Mouse (Mus musculus): Measurements from ENCODE around the gene Ghr.

Gene Ghr

DNA sequence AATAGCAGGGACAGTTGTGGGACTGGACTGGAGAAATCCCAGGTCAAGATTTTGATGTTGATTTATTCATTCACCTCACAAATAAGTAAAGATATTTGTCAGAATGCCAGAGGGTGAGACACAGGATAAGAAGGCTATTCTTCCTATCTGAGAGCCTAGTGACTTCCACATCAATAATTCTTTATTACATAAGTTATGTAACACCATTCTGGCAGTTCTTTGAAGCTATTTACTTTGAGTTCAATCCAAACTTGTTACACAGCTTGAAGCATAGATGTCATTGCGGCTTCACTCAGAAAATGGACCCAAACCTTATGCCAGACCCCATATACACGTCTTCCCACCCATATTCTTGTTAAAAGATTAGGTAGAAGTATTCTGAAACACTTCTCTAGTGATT is 133.7 kb downstream of the Ghr start:
- no peak for DNase-seq (ENCODE audit: low spot score)

DNA sequence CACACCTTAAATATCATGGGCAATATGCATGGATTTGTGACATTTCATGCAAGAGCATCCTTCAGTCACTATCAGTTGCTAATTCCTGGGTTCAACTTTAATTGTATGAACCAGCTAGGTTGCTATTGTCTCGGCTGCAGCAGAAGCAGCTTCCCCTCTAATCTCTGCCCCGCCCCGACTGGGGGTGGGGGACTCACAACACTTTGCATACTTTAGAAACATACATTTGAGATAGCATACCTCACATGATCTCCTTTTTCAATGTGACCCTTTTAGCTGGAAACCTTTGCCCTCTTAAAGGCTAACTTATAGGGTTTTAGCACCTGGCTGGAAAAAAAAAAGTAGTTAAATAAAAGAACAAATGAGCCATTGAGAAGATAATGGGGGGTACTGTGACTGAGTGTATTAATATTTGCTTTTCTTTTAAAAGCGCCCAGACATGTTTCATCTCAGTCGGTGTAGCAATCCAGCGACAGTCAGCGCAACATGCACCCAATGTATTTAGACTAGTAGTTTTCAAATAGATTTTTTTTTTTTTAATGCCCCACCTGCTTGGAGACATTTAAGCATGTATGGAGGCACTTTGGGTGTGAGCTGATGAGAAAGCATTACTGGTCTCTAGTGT is 137.9 kb downstream of the Ghr start:
- no peak for DNase-seq (ENCODE audit: low spot score)

DNA sequence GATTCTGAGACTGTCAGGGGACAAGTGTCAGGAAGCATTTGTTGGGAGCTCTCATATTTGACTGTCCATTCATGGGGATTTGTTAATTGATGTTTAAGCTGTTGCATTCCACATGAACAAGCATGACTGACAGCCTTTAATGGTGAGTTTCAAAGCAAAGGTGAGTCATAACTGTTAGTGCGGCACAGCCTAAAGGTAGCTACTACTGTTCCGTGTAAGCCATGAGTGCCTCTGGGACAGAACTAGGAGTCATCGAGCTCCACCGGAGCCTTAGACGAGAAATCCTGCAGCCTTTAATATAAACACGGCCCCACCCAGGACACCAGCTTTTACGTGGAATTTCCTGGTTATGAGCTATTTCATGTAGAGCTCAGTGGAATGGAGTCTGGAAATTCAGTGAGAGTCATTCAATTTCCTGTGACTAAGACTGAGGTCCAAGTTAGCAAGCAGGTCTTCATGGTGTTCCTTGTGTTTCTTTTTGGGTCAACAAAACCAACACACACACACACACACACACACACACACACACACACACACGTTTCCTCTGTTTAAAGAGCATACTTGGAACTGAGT is 138.8 kb downstream of the Ghr start:
- DNase-seq (ENCODE audit: low spot score) = no peak

DNA sequence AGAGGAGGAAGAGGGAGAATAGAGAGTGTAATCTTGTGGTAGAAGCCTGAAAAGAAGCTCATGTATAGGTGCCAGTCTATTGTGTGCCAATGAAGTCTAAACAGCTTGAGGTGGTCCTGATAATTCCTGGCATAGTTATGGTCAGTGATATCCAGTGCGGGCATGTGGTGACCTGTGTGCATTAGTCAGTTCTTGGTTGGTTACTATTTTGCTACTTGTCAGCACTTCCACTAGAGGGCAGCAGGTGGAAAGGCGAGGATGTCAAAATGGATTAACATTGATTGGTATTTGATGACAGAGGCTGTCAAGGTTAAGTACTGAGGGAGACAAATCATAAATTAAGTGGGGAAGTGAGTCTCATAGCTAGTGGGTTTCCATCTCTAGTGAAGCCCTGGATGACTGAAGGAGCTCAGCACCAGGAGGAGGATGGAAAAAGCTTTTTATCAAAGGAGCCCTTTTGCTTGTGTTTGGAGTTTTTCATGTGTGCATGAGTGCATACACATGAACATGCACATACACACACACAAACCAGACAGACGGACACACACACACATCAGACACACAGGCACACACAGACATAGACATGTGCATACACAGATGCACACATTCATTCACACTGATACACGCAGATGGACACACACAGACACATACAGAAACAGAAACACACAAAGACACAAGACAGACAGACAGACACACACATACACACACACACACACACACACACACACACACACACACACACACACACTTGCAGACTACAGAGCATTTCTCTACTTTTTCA is 141.6 kb downstream of the Ghr start:
- DNase-seq (ENCODE audit: low spot score) = peak; percentile 17

DNA sequence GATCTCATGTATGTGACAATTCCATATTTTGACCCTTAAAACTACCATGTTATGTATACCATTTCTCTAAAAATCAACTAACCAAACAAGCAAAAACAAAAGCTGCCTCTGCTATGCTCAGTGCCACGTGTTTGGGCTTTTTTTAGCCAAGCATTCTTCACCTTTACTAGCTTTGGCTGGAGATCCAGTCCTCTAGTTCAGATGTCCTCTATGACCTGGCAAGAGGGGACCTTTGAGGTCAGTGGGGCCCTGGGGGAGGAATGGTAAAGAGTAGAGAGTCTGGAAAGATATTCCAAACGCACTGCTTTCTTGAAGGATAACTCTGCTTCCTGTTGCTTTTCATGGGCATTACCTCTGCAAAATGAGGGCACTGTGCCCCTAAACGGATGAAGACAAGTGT is 145.9 kb downstream of the Ghr start:
- no peak for DNase-seq (ENCODE audit: low spot score)

DNA sequence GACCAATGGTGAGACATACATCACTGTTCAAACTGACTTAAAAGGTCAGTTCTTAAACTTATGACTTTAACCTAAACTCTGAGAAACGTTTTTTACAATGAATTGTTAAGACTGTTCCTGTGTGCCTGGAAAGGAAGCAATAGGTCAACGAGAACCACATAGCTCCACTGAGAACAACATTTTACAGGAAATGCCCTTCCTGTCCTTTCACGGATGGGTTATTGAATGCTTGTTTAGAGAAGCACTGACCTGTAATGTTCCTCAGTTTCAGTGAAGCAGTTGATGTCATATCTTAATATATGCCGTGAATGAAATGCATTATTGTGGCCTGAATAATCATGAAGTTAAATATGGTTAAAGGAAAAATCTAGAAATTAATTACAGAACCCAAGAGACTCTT is 147.7 kb downstream of the Ghr start:
- DNase-seq (ENCODE audit: low spot score) = no peak

DNA sequence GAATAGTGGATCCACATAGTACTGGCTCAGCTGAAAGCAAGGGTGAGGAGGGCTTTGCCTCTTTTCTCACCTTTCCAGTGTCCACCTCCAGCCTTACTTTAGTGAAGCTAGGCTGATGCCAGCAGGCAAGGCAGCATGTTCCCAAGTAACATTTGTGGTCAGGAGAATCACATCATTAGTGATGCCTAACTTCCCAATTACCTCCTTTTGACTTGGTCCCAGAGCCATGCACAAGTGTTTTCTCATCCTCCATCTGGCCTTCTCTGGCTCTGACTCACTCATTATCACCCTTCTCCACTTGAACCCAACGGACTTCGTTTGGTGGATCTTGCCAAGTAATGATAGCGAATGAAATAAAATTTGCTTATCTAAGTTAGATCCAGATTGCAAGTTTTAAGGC is 148.8 kb downstream of the Ghr start:
- no peak for DNase-seq (ENCODE audit: low spot score)

DNA sequence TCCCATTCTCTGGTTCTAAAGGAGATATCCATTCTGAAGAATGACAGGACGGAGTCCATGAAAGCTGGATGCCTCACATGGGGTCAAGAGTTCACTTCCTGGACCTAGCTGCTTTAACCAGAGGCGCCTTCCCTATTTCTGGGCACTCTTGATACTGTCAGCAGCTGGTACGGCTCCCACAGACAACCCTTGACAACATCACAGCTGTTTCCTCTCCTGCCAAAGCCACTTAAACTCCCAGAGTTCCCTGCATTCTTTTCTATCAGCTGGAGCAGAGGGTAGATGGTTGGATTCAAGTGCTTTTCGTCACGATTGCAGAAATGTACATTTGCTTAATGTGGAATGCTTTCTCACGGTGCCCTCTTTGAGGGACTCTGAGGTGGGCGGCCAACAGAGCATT is 150.0 kb downstream of the Ghr start:
- DNase-seq (ENCODE audit: low spot score) = no peak

DNA sequence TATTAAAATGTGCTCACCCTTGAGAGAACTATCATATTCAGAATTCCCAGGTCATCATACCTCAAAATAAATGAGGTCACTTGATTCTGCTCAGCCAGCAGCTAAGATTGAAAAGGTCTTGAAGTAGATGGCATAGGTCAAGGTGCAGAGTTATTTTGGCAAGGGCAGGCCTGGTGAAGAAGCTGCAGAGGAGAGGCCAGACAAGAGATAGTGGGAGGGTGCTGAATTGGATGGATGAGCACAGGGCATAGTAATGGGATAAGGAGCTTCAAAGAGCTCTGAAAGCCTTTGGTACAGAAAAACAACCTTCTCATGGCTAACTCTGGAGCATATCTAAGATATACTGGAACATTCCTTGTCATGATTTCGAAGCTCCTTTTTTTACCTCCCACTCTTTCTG is 150.5 kb downstream of the Ghr start:
- DNase-seq (ENCODE audit: low spot score) = no peak

DNA sequence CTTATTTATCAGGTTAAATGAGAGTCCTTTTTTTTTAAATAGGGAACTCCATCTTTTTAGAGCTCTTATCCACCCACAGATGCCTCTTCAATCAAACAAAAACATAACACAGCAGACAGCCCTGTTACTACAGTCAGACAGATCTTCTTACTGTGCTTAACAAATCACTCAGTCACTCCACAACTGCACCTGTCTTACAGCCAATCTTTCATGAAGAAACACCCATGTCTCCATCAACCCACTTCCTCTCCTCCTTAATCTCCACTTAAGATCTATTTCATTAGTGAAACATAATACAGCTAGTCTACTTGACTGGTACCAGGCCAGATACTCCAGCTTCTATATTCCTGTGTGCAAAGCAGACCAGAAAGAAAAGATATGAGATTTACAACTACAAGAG is 153.9 kb downstream of the Ghr start:
- DNase-seq (ENCODE audit: low spot score) = no peak

DNA sequence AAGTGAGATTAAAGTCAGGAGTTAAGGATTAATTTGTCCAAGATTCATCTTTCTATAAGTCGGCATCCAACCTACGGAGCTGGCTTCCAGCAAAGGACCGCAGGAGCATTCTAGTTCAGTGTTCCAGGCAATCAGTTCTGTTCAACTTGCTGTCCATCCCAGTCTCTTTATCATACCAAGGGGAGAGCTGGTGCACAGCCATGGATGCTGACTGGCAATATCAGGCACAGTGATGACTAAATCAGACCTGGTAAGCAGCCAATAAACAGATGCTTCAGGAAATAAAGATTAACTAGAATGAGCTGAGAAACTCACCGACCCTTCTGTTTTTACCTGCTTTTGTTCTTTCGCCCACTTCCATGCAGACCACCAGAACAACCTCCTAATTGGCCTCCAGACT is 154.3 kb downstream of the Ghr start:
- no peak for DNase-seq (ENCODE audit: low spot score)

DNA sequence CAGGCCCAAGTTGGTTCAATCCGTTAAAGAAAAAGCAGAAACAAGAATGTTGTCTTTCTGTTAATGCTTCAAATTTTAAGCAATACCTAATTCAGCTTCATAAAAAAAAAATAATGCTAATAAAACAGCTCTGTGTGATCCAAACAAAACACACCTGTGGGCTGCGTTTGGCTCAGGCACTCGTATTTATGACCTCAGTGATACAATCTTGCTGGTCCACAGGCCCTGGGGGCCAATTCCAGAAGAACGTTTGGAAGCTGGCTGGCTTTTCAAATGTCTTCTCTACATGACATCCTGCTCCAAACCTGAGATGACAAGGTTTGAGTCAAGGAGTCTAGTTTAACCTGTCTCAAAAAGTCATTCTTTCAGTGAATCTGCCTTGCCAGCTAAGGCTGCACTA is 156.9 kb downstream of the Ghr start:
- DNase-seq (ENCODE audit: low spot score) = no peak

DNA sequence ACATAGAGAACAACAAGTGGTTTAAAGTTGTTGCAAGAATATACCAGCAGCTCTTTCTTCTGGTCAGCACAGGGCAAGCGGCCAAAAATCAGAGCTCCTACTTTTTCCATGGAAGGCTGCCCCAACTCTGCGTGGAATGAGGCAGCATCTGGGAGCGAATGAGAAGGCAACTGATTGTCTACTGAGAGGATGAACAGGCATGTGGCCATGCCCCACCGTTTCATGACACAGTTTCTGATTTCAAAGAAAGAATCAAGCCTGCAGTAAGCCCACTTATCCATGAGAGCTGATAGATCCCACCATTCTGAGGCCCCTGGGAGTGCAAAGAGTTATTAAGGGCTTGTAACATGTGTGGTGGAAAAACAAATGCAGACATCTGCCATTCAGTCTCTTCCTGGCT is 160.1 kb downstream of the Ghr start:
- no peak for DNase-seq (ENCODE audit: low spot score)

DNA sequence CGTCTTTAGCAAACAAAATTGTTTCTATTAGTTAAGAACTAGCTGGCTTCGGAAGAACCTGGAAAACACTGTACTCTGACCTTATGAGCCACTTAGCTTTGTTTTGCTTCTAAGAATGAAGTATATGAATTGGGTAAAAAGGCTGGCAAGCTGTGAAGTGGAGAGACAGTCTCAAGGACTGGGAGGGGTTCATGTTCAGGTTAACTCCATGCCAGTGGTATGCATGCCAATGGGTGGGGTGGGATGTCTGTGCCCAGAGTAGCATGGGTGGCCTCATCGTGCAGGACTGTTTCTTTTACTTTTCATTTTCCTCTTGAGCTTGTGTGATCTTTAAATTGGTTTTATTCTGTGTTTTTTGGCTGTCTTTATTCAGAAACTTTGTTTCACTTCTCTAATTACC is 165.6 kb downstream of the Ghr start:
- DNase-seq (ENCODE audit: low spot score) = no peak

DNA sequence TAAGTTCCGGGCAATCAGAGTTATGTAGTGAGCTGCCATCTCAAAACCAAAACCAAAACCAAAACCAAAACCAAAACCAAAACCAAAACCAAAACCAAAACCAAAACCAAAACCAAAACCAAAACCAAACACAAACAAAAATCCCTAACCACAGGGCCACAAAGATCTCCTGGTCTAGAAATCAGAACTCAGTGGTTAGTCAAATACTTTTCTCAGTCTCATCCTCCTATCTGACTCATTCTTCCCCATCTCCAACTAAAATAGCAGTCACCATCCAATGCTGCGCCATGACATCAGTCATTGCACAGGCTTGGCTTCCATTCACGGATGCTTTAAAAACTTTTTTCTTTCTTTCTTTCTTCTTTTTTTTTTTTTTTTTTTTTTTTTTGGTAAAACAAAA is 170.2 kb downstream of the Ghr start:
- DNase-seq (ENCODE audit: low spot score) = no peak

DNA sequence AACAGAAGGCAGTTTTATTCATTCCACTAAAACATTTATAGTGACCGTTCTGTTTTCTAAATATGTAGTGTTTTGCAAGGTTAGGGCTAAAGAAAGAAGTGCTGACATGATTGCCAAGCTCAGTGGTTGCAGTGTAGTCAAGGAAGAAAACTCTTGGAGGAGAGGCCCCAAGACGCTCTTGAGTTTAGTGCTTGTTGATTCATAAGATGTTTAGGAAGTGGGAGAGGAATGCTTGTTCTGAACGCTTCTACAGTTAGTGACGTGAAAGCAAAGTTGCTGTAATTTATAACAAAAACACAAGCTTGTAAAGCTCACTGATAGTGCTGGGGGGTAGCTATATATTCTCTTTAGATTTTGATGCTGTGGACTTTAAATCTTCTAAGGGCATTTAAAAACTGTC is 174.8 kb downstream of the Ghr start:
- no peak for DNase-seq (ENCODE audit: low spot score)

DNA sequence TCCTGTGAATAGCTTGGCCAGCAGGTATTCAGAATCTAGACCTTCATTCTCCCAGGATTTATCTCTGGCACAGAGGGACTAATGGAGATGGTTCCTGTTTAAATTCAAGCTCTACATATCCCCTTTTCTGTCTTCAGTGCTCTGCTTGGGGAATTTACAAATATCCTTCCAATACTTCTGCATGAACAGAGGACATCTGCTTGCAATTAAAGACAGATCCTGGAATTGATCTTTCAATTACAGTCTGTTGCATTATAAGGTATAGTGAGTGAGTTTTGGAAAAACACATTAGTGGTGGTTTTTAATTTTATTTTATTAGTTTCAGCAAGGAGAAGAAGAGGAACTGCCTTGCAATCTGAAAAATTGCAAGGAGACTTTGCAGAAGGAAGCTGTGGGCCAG is 184.1 kb downstream of the Ghr start:
- no peak for DNase-seq (ENCODE audit: low spot score)

DNA sequence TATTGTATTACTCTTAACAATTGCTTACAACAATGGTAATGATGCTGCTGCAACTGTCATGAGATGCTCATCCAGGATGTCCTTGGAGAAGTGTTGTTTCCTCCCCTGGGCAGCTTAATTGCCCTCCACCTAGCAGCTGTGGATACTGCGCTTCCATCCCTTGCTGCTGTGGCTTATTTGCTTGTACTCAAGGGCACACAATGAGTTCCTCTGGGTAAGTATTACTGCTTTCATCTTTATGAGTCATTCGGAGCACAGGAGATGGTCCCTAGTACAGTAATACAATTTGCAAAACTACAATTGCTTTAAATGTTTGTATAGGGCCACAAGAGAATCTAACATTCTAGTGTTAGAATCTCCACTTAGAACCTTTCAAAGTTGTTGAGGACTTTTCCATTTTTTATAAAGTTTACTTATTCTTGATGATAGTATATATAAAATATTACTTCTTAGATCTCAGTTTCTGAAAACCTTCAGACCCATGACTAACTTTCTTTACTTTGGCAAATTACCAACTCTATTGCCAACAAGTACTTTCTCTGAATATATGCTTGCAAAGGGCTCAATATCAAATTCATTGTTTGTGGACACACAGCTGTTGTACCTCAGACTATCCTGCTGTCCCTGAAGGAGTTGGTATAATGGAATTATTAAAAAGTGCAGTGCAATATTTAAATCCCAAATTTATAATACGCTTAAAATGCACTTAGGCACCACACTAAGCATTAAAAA is 185.8 kb downstream of the Ghr start:
- no peak for DNase-seq (ENCODE audit: low spot score)

DNA sequence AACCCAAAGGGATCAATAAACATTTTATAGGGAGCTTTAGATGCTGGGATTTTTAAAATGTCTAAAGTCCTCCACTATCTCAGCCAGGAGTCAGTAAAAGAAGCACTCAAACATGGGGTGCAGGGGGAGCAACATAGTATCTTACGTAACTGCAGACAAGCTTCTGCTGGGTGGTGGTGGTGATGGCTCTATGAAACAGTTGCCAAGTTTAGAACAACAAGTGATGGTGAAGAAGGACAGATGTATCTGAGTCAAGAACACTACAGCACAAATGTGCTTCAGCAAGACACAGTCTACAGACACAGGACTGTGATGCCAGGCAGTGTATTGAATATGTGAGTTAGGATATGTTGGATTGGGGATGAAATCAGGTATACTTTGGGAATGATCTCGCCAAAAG is 187.1 kb downstream of the Ghr start:
- no peak for DNase-seq (ENCODE audit: low spot score)

DNA sequence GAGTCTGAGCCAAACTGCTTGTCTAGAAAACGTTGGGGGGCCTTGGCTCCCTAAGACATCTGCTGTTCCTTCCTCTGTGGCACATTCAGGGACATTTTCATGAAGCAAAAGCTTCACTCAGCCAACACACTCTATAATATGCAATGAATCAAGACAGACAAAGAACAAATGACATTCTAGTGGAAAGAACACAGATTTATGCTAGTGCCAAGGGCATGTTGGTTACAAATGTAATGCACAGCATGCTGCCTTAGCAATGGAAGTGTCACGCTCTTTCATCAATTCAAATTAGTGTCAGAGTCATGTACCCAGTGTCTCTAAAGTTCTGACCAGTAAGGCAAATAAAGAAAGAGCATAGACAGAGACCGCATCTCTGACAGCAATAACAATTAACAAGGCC is 187.6 kb downstream of the Ghr start:
- DNase-seq (ENCODE audit: low spot score) = no peak

DNA sequence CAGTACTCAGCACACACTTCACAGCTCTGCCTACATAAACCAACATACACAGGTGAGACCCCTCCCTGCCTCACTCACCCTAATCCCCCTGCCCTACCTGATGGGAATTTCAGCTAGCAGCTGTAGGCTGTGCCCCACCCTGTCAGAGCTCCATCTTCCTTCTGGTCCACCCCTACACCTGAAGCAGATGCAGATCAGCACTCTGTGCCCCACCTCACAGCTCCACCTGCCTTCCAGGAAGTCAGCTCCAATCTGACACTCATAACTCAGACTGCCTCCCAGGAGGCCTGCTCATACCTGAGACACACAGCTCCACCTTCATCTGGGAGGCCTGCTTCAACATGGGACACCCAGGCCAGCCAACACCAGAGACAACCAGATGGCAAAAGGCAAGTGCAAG is 192.6 kb downstream of the Ghr start:
- DNase-seq (ENCODE audit: low spot score) = no peak

DNA sequence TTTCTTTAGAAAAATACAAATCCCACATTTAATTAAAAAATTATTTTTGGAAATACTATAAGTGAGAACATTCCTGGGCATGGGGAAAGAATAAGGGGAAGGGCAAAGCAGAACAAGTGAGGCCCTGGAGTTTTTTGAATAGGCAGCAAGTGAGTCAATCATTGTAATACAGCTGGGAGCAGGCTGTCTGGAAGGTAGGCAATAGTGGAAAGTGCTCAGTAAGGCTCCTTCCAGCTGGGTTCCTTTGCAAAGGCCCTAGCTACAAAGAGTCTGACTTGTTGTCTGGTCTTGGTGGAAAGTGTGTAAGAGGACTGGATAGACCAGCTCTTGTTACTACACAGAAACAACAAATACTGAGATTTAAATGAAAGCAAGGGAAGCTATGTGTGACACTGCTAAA is 194.3 kb downstream of the Ghr start:
- no peak for DNase-seq (ENCODE audit: low spot score)

DNA sequence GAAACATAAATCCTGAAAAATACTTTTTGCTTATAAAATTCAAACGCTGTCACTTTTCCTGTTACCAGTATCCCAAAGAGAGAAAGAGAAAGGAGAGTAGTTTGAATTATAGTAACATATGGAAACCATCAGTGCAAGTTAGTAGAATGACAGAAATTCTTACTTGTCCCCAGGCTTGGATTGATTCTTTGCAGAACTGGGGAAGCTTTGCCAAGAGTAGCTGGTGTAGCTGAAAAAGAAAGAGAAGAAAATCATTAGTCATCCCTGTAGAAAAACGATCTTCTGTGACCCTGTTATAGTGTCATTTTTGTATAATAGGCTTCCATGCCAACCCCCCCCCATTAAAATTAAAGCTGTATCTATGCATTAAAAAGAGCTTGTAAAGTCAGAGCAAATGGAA is 194.8 kb downstream of the Ghr start:
- DNase-seq (ENCODE audit: low spot score) = no peak
